Mouse (Mus musculus) fibroblast of lung, adult 2 months (primary cell): ENCODE data around the gene Hspa5.
"Not testable (repeated sequence)": the region's sequence is repeated elsewhere in the genome, so short reads cannot be mapped to it uniquely, and the experiment has no call there.

Experiments used
- DNase-seq: peaks from one replicate; pipeline ENCODE4 v3.0.0-alpha.2; 2011; ENCODE audit warnings: low read depth

Hspa5 gene

GRCm38 (mm10) chr2:34771368-34772226 is at the start of gene Hspa5:
Hspa5 (plus strand) TSS chr2:34771970.
- peak; percentile 100 for DNase-seq

GRCm38 (mm10) chr2:34725269-34725668 is 46.5 kb upstream of the Hspa5 start:
- DNase-seq: no peak

- no peak for DNase-seq
Observed at GRCm38 (mm10) chr2:34727045-34727728, 44.6 kb upstream of the Hspa5 start.

GRCm38 (mm10) chr2:34736626-34737025 is 35.1 kb upstream of the Hspa5 start:
- no peak for DNase-seq

GRCm38 (mm10) chr2:34737911-34738310 is 33.9 kb upstream of the Hspa5 start:
- no peak for DNase-seq

- no peak for DNase-seq
Observed at GRCm38 (mm10) chr2:34739684-34740391, 31.9 kb upstream of the Hspa5 start.

- DNase-seq: no peak
Observed at GRCm38 (mm10) chr2:34741390-34742159, 30.2 kb upstream of the Hspa5 start.

- DNase-seq: no peak
Observed at GRCm38 (mm10) chr2:34742675-34743074, 29.1 kb upstream of the Hspa5 start.

GRCm38 (mm10) chr2:34744476-34744875 is 27.3 kb upstream of the Hspa5 start:
- no peak for DNase-seq

- no peak for DNase-seq
Observed at GRCm38 (mm10) chr2:34745673-34746072, 26.1 kb upstream of the Hspa5 start.

GRCm38 (mm10) chr2:34748479-34748878 is 23.3 kb upstream of the Hspa5 start:
- no peak for DNase-seq

- DNase-seq: no peak
Observed at GRCm38 (mm10) chr2:34750245-34750644, 21.5 kb upstream of the Hspa5 start.

- DNase-seq: peak; percentile 44
Observed at GRCm38 (mm10) chr2:34753811-34754550, 17.8 kb upstream of the Hspa5 start.

GRCm38 (mm10) chr2:34754551-34755358 is 17.0 kb upstream of the Hspa5 start, which contains the start of gene Gapvd1:
Gapvd1 (minus strand) TSS chr2:34755232.
- DNase-seq: no peak

- DNase-seq: no peak
Observed at GRCm38 (mm10) chr2:34757341-34757740, 14.4 kb upstream of the Hspa5 start.

GRCm38 (mm10) chr2:34761272-34761671 is 10.5 kb upstream of the Hspa5 start:
- not testable (repeated sequence) for DNase-seq

GRCm38 (mm10) chr2:34762174-34762573 is 9.6 kb upstream of the Hspa5 start:
- no peak for DNase-seq

- DNase-seq: no peak
Observed at GRCm38 (mm10) chr2:34762872-34763271, 8.9 kb upstream of the Hspa5 start.

GRCm38 (mm10) chr2:34764801-34765200 is 7.0 kb upstream of the Hspa5 start:
- no peak for DNase-seq

- no peak for DNase-seq
Observed at GRCm38 (mm10) chr2:34770049-34770448, 1.7 kb upstream of the Hspa5 start.
